Mouse (Mus musculus): ENCODE measurements around the gene Tnxb. TPM values are rescaled to one million over a fixed set of nuclear protein-coding genes. Genes with fewer than 3 reads are reported as not detected.
A peak's percentile ranks its signal among the peaks of the same experiment; 100 is the strongest.

Gene Tnxb
- polyA plus RNA-seq, 1 experiment from 2014 or later: 0.09 TPM

GRCm38 (mm10) chr17:34630761-34631301, 39.5 kb upstream of the Tnxb start:
- H3K4me3 ChIP-seq: peak overlapping the region; percentile 44
- peaks cover 58% of the 10 kb centered on the region for H3K27me3 ChIP-seq
- H3K27ac ChIP-seq: no peak overlapping the region
- H3K4me1 ChIP-seq: peaks cover 53% of the 10 kb centered on the region
- WGBS: 1% methylated on average over 47 of the region's 48 CpGs
- H3K4me2 ChIP-seq (replicated peaks): peak overlapping the region; percentile 57
- no peaks in the 10 kb centered on the region for H3K36me3 ChIP-seq
- H3K9ac ChIP-seq: peak overlapping the region; percentile 39; the same call in 1 of the 2 replicates
- H3K9me3 ChIP-seq: no peaks in the 10 kb centered on the region
- ATAC-seq (ENCODE audit: low FRiP score, low read depth): no peak

DNA sequence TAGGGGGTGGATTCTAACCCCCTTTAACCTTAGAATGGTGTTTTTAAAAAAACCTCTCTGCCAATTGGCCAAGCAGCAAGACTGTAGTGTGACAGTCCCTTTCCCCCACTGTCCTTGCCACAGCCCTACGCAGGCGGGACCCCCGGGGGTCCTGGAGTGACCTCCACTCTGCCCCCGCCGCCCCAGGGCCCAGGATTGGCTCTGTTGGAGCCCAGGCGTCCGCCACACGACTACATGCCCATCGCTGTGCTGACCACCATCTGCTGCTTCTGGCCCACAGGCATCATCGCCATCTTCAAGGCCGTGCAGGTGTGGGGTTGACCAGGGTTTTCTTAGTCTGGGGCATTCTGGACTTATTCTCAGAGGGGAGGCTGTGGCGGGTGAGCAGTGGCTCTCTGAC, 38.7 kb upstream of the Tnxb start:
- no peaks in the 10 kb centered on the region for H3K9me3 ChIP-seq
- ATAC-seq (ENCODE audit: low FRiP score, low read depth): no peak
- H3K27me3 ChIP-seq: peaks cover 61% of the 10 kb centered on the region
- peak overlapping the region; percentile 44 for H3K4me3 ChIP-seq
- peak overlapping the region; percentile 79 for H3K4me2 ChIP-seq (replicated peaks)
- 8% methylated on average over 12 of the region's 12 CpGs for WGBS
- H3K9ac ChIP-seq: peak overlapping the region; percentile 53
- H3K36me3 ChIP-seq: no peaks in the 10 kb centered on the region
- no peak overlapping the region for H3K27ac ChIP-seq
- H3K4me1 ChIP-seq: peaks cover 45% of the 10 kb centered on the region

DNA sequence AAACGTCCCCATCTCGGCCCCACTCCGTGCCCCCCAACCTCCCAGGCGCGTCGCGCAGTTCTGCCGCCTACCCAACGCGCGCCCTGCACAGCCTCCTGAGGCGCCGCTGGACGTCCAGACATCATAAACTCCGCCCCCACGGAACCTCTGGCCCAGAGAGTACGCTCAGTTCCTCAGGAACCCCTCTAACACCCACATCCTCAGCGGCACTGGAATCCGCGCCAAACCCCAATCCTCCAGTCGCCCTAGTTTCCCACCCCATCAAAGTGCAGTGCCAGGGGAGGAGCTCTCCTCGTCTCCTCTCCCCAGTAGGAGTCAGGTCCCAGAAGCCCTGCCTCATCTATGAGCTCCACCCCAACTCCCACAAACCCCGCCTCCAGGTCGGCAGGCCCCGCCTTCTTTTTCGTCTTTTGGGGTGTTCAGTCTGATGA, 38.1 kb upstream of the Tnxb start:
- peak overlapping the region; percentile 53 for H3K9ac ChIP-seq
- peak overlapping the region; percentile 44 for H3K4me3 ChIP-seq
- peaks cover 44% of the 10 kb centered on the region for H3K4me1 ChIP-seq
- peak; percentile 29; the same call in 1 of the 2 replicates for ATAC-seq (ENCODE audit: low FRiP score, low read depth)
- H3K4me2 ChIP-seq (replicated peaks): peak overlapping the region; percentile 79
- 1% methylated on average over 26 of the region's 26 CpGs for WGBS
- H3K27ac ChIP-seq: no peak overlapping the region
- no peaks in the 10 kb centered on the region for H3K36me3 ChIP-seq
- no peaks in the 10 kb centered on the region for H3K9me3 ChIP-seq
- H3K27me3 ChIP-seq: peaks cover 65% of the 10 kb centered on the region

GRCm38 (mm10) chr17:34635671-34636070, 34.7 kb upstream of the Tnxb start:
- Histone ChIP-seq H3K27me3 (peaks cover 42% of the 10 kb centered on the region), H3K27ac (no peak overlapping the region), H3K4me2 (replicated peaks) (no peak overlapping the region), H3K9ac (no peak overlapping the region), H3K4me3 (no peak overlapping the region), H3K9me3 (no peaks in the 10 kb centered on the region), H3K36me3 (no peaks in the 10 kb centered on the region), H3K4me1 (peaks cover 26% of the 10 kb centered on the region)
- ATAC-seq (ENCODE audit: low FRiP score, low read depth): no peak
- 66% methylated on average over 2 of the region's 2 CpGs for WGBS

GRCm38 (mm10) chr17:34637459-34637858, 32.9 kb upstream of the Tnxb start:
- Histone ChIP-seq H3K9me3 (no peaks in the 10 kb centered on the region), H3K36me3 (no peaks in the 10 kb centered on the region), H3K27ac (no peak overlapping the region), H3K4me3 (no peak overlapping the region), H3K4me1 (peaks cover 17% of the 10 kb centered on the region), H3K27me3 (peaks cover 25% of the 10 kb centered on the region), H3K4me2 (replicated peaks) (no peak overlapping the region), H3K9ac (no peak overlapping the region)
- no peak for ATAC-seq (ENCODE audit: low FRiP score, low read depth)
- whole genome bisulfite sequencing: 58% methylated on average over 3 of the region's 3 CpGs

GRCm38 (mm10) chr17:34639461-34640255, 30.7 kb upstream of the Tnxb start:
- Histone ChIP-seq H3K4me1 (peaks cover 15% of the 10 kb centered on the region), H3K27me3 (peaks cover 7% of the 10 kb centered on the region; the same call in 1 of the 2 replicates), H3K4me2 (replicated peaks) (no peak overlapping the region), H3K9ac (no peak overlapping the region), H3K4me3 (no peak overlapping the region), H3K9me3 (no peaks in the 10 kb centered on the region), H3K36me3 (no peaks in the 10 kb centered on the region), H3K27ac (no peak overlapping the region)
- no peak for ATAC-seq (ENCODE audit: low FRiP score, low read depth)
- 75% methylated on average over 7 of the region's 7 CpGs for WGBS

GRCm38 (mm10) chr17:34640778-34641601, 29.3 kb upstream of the Tnxb start:
- H3K9me3 ChIP-seq: no peaks in the 10 kb centered on the region
- peak; percentile 33 for ATAC-seq (ENCODE audit: low FRiP score, low read depth)
- peaks cover 7% of the 10 kb centered on the region; the same call in 1 of the 2 replicates for H3K27me3 ChIP-seq
- H3K4me1 ChIP-seq: peaks cover 25% of the 10 kb centered on the region
- no peaks in the 10 kb centered on the region for H3K36me3 ChIP-seq
- WGBS: 18% methylated on average over 11 of the region's 11 CpGs
- H3K4me2 ChIP-seq (replicated peaks): peak overlapping the region; percentile 38; the same call in 1 of the 2 replicates
- H3K9ac ChIP-seq: peak overlapping the region; percentile 51
- H3K27ac ChIP-seq: peak overlapping the region; percentile 77
- H3K4me3 ChIP-seq: no peak overlapping the region

- H3K4me2 ChIP-seq (replicated peaks): no peak overlapping the region
- H3K9me3 ChIP-seq: no peaks in the 10 kb centered on the region
- H3K4me1 ChIP-seq: peaks cover 32% of the 10 kb centered on the region
- 66% methylated on average over 3 of the region's 3 CpGs for WGBS
- peaks cover 2% of the 10 kb centered on the region; the same call in 1 of the 2 replicates for H3K27me3 ChIP-seq
- H3K4me3 ChIP-seq: no peak overlapping the region
- ATAC-seq (ENCODE audit: low FRiP score, low read depth): no peak
- no peaks in the 10 kb centered on the region for H3K36me3 ChIP-seq
- H3K9ac ChIP-seq: no peak overlapping the region
- H3K27ac ChIP-seq: no peak overlapping the region
Measured at GRCm38 (mm10) chr17:34641945-34642344, 28.4 kb upstream of the Tnxb start.

DNA sequence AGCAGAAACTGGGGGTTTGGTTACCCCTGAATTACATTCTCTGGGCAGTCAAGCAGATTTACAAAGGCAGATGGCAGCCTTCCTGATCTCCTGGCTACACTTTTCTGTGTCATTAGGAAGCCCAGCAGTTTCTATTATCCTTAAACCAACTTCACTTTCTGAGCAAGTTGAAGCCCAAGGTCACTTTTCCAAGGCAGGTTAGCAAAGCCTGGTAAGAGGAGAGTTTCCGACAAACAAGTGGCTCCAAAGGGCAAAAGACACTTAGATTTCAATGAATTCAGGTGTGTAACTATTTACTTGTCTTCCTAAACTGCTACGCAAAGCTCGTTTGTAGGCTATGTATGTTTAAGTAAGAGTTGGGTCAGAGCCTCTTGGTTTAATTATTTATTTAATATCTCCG, 27.0 kb upstream of the Tnxb start:
- Histone ChIP-seq H3K9me3 (no peaks in the 10 kb centered on the region), H3K36me3 (peaks cover under 1% of the 10 kb centered on the region; the same call in 1 of the 2 replicates), H3K4me3 (no peak overlapping the region), H3K9ac (no peak overlapping the region), H3K4me1 (peaks cover 41% of the 10 kb centered on the region), H3K27ac (no peak overlapping the region), H3K27me3 (no peaks in the 10 kb centered on the region), H3K4me2 (replicated peaks) (no peak overlapping the region)
- no peak for ATAC-seq (ENCODE audit: low FRiP score, low read depth)
- 90% methylated on average over 4 of the region's 4 CpGs for WGBS

- no peak overlapping the region for H3K27ac ChIP-seq
- no peaks in the 10 kb centered on the region for H3K27me3 ChIP-seq
- H3K36me3 ChIP-seq: peaks cover 6% of the 10 kb centered on the region
- no peaks in the 10 kb centered on the region for H3K9me3 ChIP-seq
- peaks cover 43% of the 10 kb centered on the region for H3K4me1 ChIP-seq
- H3K9ac ChIP-seq: no peak overlapping the region
- no peak overlapping the region for H3K4me2 ChIP-seq (replicated peaks)
- no peak for ATAC-seq (ENCODE audit: low FRiP score, low read depth)
- 84% methylated on average over 10 of the region's 10 CpGs for WGBS
- H3K4me3 ChIP-seq: no peak overlapping the region
Measured at GRCm38 (mm10) chr17:34643944-34644343, 26.4 kb upstream of the Tnxb start.

- Histone ChIP-seq H3K4me2 (replicated peaks) (peak within 1 kb of the TSS; percentile 81), H3K27me3 (no peaks in the 10 kb centered on the region), H3K27ac (no peak within 1 kb of the TSS), H3K9me3 (no peaks in the 10 kb centered on the region), H3K36me3 (peaks cover 13% of the 10 kb centered on the region), H3K4me1 (peaks cover 43% of the 10 kb centered on the region), H3K4me3 (peak within 1 kb of the TSS; percentile 98), H3K9ac (peak within 1 kb of the TSS; percentile 79)
- ATAC-seq (ENCODE audit: low FRiP score, low read depth): peak; percentile 80
- under 1% methylated on average over 16 of the region's 16 CpGs for WGBS
Measured at GRCm38 (mm10) chr17:34644608-34645007, 25.7 kb upstream of the Tnxb start, which contains the start of gene Fkbpl. Gene Fkbpl (plus strand): TSS chr17:34644764.
